Mouse (Mus musculus): ENCODE measurements around the gene Olfr564. TPM values are rescaled to one million over a fixed set of nuclear protein-coding genes. Genes with fewer than 3 reads are reported as not detected.

Gene Olfr564
- not detected for total RNA-seq (2022)

GRCm38 (mm10) chr7:102803180-102803579, at the start of gene Olfr564:
Gene Olfr564, plus strand, starts transcription at chr7:102803480.
- no peak for DNase-seq

- no peak for DNase-seq
Measured at GRCm38 (mm10) chr7:102759266-102759665, 44.0 kb upstream of the Olfr564 start, which contains the start of the genes Olfr560 and Olfr78. Gene Olfr560, minus strand, starts transcription at chr7:102759366. Gene Olfr78, minus strand, starts transcription at chr7:102759471.

GRCm38 (mm10) chr7:102770921-102771320, 32.4 kb upstream of the Olfr564 start, which contains the start of gene Olfr561:
Gene Olfr561, plus strand, starts transcription at chr7:102771221.
- DNase-seq, result no peak

Other genes with a start within 250 kb of the Olfr564 start
- 10 to 100 TPM; 13.9 to 22.2 (median 19.0) TPM for gene Trim21, start 238.0 kb upstream of the Olfr564 start, total RNA-seq (2022)
- gene Olfr550, start 232.0 kb upstream of the Olfr564 start, total RNA-seq (2022), result under 1 TPM in 1 of 4 experiments, not detected in 3; 0.19 TPM
- not detected for gene Olfr551, start 211.6 kb upstream of the Olfr564 start, total RNA-seq (2022)
- under 1 TPM in 1 of 4 experiments, not detected in 3; 0.05 TPM for gene Olfr552, start 205.7 kb upstream of the Olfr564 start, total RNA-seq (2022)
- not detected for gene Olfr553, start 185.3 kb upstream of the Olfr564 start, total RNA-seq (2022)
- gene Olfr554, start 165.0 kb upstream of the Olfr564 start, total RNA-seq (2022), result not detected
- not detected for gene Olfr555, start 144.7 kb upstream of the Olfr564 start, total RNA-seq (2022)
- gene Olfr556, start 138.6 kb upstream of the Olfr564 start, total RNA-seq (2022), result not detected
- 10 to 100 TPM; 10.9 to 19.3 (median 15.7) TPM for gene Trim68, start 116.2 kb upstream of the Olfr564 start, total RNA-seq (2022)
- under 1 TPM in 1 of 4 experiments, not detected in 3; 0.12 TPM for gene Olfr557, start 107.6 kb upstream of the Olfr564 start, total RNA-seq (2022)
- gene Olfr558, start 101.3 kb upstream of the Olfr564 start, total RNA-seq (2022), result under 1 TPM in 3 of 4 experiments, not detected in 1; 0.14 to 0.40 (median 0.18) TPM
- not detected for gene Olfr33, start 84.4 kb upstream of the Olfr564 start, total RNA-seq (2022)
- not detected for gene Olfr559, start 76.0 kb upstream of the Olfr564 start, total RNA-seq (2022)
- not detected for gene Olfr560, start 44.1 kb upstream of the Olfr564 start, total RNA-seq (2022)
- under 1 TPM; 0.06 to 0.31 (median 0.21) TPM for gene Olfr78, start 44.0 kb upstream of the Olfr564 start, total RNA-seq (2022)
- not detected for gene Olfr561, start 32.3 kb upstream of the Olfr564 start, total RNA-seq (2022)
- gene Olfr566, start 55.3 kb downstream of the Olfr564 start, total RNA-seq (2022), result not detected
- gene Olfr568, start 73.6 kb downstream of the Olfr564 start, total RNA-seq (2022), result not detected
- gene Olfr569, start 87.4 kb downstream of the Olfr564 start, total RNA-seq (2022), result not detected
- gene Olfr570, start 91.1 kb downstream of the Olfr564 start, total RNA-seq (2022), result not detected
- gene Olfr571, start 114.1 kb downstream of the Olfr564 start, total RNA-seq (2022), result under 1 TPM in 1 of 4 experiments, not detected in 3; 0.05 TPM
- not detected for gene Olfr572, start 120.9 kb downstream of the Olfr564 start, total RNA-seq (2022)
- not detected for gene Olfr573-ps1, start 139.1 kb downstream of the Olfr564 start, total RNA-seq (2022)
- 1 to 10 TPM in 2 of 4 experiments, under 1 TPM in 1, not detected in 1; 0.45 to 1.4 (median 1.0) TPM for gene Olfr574, start 145.0 kb downstream of the Olfr564 start, total RNA-seq (2022)
- not detected for gene Olfr575, start 155.3 kb downstream of the Olfr564 start, total RNA-seq (2022)
- gene Olfr576, start 159.2 kb downstream of the Olfr564 start, total RNA-seq (2022), result not detected
- not detected for gene Olfr577, start 172.5 kb downstream of the Olfr564 start, total RNA-seq (2022)
- not detected for gene Olfr578, start 185.8 kb downstream of the Olfr564 start, total RNA-seq (2022)
- not detected for gene Olfr582, start 234.5 kb downstream of the Olfr564 start, total RNA-seq (2022)
- not detected for gene Olfr583, start 247.8 kb downstream of the Olfr564 start, total RNA-seq (2022)

All from adrenal gland, adult 8-10 months (tissue).